Mouse (Mus musculus) frontal cortex, adult (tissue): Measurements from ENCODE around the gene Nr5a2.
A peak's percentile ranks its signal among the peaks of the same experiment; 100 is the strongest.

Experiments used
- ATAC-seq: cut with Nextera tagmentation; 2 replicates; pipeline ENCODE4 v1.9.2; 2017; ENCODE audit warnings: mild to moderate bottlenecking, moderate library complexity, mixed read lengths; ENCODE audit not compliant: low TSS enrichment

The Nr5a2 gene

DNA sequence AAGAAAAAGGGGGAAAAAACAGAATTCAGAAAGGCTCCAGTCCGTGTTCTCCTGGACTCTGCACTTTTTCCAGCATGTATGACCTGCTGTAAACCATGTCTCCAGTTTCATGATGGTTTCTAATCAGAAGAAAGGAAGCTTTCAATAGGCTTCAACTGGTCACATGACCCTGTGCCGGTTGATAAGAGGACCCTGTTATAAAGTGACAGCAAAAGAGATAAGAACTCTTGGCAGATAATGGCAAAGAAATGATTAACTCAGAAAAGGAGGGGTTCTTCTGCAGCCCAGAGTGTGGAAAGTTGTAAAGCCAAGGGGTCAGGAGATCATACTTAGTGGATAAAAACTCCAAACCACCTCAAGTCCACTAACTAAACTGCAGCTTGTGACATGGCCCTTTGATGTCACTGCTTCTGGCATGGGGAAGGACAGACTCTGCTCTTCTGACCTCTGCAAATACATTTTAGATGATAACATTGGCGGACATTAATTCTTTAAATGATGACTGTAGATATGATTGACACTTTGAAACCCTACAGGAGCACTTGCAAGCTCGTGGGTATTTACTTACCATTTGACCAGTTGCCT lies at the start of gene Nr5a2:
Gene Nr5a2, minus strand, starts transcription at position 21 of the 585 bp plus-strand sequence.
- no peak for ATAC-seq

DNA sequence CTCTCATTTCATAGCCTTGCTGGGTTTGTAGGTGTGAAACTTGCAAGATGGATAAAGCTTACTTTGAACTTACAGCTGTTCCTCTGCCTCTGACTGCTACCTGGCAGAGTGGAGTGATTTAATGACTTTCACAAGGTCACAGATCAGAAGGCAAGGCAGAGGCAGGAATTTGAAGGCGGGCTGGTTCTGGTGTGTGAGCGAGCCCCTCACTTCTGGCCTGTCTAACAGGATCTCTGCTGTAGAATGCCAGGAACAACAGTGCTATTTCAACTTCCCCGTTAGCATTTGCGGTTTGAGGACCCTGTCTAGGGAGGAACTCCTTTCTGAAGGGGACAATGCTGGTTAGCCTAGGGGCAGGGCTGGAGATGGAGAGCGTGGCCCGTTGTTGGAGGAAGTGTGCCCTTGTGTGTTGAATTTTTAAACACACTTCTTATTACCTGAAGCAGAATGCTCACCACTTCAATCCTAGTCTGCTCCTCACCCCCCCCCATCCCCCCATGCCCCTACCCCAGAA lies 48.5 kb upstream of the Nr5a2 start:
- ATAC-seq = no peak

DNA sequence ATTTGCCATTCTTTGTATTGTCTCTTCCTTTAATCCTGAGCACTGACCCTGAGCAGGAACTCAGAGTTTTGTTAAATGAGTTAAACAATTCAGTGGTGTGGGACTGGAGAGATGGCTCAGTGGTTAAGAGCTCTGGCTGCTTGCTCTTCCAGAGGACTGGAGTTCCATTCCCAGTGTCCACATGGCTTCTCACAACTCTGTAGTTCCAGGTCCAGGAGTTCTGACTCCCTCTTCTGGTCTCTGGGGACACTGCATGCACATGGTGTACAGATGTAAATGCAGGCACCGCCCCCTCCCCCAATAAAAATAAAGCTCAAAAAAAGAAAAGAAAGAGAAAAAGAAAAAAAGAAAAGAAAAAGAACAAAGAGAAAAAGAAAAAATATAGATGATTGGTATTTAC lies 43.6 kb upstream of the Nr5a2 start:
- ATAC-seq = no peak

DNA sequence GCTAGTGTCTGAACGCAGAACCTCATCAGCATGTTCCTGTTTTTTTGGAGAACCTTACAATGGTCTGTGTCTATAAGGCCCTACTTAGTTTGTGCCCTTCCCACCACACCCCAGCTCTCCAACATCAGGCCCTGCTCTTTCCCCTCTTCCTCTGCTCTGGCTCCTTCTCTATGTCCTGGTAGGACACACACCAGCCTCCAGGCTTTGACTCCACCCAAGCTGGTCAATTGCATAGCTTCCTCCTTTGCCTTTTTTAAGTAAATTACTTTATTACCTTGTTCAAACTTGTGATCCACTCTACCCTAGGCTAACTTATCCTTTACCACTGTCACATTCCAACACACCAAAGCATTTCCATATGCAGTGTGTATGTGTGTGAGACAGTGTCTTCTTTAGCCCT lies 42.9 kb upstream of the Nr5a2 start:
- ATAC-seq = no peak

DNA sequence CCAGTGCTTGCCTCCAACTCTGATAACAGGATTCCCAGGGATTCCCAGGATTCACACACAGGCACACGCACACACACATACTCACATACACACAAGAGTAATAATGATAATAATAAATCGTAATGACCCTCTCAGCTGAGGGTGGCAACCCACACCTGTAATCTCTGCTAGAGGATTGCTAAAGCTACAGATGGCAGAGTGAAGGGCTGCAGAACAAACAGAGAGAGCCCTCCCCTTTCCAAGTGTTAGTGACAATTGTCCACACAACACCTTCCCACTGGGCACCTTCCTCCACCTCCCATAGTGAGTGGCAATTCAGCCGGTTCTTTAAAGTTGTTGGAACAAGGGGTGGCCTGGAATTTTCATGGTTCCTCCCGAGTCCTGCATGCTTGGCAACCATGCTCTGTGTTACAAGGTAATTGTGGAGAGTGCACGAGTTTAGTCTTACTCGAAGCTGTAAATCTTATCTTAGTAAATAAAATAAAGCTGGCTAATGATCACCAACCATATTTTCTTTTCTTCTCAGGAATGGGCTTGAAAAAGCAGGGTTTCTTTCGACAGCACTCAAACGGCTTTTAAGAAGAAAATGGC lies 31.6 kb upstream of the Nr5a2 start:
- no peak for ATAC-seq

DNA sequence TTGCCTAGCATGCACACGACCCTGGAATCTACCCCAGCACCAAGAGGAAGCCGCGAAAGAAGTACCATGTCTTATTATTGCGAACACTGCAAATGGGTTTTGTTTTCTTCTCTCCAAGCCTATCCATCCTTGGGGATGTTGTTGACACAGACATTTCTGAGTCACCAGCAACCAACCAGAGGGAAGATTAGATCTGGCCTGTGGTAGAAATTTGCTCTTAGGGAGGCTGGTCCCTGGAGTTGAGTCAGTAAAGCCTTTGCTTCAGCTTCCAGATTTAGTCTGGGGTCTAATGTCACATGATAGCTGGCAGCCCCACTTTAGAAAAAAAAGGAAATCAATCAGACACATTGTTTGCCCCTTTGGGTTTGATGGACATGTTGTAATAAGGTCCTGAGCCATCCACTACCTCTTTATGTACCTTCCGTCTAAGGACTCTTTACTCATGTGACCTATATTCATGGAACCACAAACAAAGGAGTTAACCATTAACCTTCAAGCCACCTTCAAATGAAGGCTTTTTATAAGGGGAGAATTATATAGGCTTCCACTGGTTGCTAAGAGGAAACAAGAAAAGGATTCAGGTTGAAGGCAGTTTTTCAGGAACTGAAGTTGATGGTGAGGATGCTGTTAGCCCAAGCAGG lies 20.1 kb upstream of the Nr5a2 start:
- ATAC-seq = no peak

DNA sequence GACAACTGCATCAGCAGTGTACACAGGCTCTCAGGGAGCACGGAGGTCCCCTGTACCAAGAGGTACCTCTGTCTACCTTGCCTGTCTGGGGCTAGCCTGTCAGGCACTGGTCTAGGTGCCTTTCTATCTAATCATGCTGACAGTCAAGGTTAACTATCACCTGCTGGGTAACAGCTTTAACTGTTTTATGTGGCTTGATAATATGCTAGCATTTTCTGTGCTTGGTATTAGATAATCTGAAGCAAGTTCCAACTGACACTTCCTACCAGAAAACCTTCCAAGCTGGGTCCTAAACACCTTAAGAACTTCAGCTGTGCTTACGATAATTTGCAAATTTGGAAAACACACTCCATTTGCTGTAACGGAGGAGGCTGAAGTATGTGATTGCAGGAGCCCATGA lies 17.6 kb upstream of the Nr5a2 start:
- no peak for ATAC-seq

DNA sequence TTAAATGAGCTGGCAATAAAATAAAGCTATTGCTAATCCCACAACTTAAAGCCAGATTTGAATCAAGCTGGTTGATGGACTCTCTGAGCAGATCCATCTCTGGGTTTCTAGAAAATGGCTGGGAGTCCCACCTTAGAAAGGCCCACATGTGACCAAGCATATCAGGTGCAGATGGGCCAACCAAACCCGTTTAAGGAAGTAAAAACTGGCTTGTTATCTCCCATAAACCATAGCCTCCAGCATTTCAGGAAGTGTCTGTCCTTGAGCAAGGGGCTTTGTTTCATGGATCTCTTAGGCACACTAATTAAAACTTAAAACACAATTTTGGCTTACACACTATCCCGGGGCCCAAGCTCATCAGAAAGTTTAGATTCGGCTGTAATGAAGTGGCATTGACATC lies 13.8 kb upstream of the Nr5a2 start:
- ATAC-seq = no peak

DNA sequence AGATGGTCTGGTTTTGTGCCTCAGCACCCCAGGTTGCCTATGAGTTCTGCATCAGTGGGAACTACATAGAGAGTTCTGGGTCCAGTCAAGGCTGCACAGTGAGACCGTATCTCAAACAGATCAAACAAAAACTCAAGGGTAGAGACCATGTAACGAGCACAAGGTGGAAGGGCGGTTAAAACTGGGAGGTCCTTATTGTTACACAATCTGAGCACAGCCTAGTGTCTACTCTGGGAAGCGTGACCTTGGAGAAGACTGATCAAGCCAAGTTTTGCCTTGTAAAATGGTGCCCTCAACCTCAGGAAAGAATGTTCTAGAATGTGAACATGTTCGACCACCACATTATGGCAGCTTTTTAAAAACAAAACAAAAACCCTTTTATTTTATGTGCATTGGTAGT lies 12.8 kb upstream of the Nr5a2 start:
- no peak for ATAC-seq

DNA sequence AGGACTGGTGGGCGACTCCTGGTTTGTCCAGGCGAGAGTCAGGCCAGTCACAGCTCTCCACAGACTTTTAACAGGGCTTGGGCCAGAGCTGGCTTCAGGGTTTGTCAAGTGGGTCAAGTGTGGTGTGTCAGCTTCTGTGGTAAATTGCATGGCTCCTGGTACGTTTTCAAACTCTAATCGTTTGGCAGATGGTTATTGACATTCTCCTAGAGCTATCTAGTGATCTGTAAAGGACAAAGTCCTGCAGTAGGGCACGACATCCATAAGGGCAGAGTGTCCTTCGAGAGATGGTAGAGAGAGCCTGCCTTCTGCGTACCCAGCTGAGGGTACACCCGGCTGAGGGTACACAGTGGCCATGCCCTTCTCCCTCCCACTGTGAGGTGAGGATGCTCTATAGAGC lies 10.7 kb upstream of the Nr5a2 start:
- no peak for ATAC-seq

DNA sequence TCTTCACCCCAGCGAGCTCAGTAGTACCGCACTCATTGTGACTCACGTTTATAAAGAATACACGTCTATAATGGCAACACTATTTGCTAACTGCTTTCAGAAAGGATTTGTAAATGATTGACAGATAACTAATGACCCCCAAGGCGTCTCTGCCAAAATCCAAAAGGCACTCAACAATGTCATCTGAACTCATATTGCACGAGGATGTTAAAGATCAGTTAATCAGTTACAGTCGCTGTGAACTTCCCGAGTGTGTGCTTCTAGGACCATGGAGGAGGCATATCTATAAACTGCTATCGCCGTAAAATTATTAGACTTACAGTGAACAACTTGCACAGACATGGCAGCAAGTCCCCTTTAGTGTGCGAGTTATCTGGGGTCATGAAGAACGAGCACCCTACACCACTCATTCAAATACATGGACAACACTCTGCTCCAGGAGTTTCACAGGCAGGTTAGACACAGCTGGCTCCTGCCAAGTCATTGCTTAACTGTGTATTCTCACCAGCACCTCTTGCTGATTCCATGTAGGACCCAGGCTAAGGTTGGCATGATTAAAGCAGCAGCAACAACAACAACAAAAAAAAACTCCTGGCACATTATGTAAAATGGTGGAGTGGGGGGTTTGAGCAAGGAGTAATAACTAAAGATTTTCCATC lies 6.6 kb upstream of the Nr5a2 start:
- no peak for ATAC-seq

DNA sequence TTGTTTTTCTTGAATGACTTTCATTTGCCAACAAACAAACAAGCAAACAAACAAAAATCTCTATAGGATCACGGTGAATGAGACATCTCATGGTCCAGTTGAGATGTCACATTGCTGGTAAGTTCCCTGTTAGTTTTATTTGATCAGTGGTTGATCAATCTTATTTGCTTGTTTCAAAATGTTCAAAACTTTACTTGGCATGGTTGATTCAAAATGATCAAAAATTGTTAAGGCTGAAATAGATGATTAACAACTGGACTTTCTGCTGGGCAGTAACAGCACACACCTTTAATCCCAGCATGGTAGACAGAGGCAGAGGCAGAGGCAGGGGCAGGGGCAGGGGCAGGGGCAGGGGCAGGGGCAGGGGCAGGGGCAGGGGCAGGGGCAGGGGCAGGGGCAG lies 757 bp downstream of the Nr5a2 start:
- no peak for ATAC-seq

DNA sequence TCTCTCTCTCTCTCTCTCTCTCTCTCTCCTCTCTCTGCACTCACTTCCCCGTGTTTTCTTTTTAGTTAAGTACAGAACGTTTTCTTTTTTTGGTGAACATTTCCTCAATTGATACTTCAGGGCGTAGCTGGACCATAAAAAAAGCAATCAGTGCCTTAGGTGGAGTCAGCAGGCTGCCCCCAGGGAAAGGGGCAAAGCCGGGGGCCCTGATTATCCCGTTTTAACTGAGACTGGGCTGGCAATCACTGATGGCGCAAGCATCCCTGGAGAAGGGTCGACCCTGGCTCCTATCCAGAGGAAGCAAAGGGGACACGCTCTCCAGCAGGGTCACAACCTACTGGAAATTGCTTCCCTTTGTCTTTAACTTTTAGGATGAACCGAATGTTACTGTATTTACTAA lies 1.6 kb downstream of the Nr5a2 start:
- ATAC-seq = no peak

DNA sequence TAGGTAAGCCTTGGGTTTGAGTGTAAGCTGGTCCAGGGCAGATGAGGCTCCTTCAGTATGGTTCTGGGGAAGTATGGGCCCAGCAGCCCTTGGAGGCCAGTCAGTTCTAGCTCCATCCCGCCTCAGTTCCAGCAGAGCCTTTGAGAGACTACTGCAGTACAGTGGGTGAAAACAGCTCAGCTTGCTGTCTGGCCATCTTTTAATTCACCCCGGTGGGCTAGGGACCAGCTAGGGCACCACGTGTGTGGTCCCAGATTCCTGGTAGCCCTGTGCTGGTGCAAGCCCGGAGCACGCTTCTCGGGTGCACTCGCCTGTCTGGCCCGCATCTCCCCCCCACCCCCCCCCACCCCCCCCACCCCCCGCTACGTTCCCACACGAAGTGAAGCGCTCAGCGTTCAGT lies 2.1 kb downstream of the Nr5a2 start:
- no peak for ATAC-seq

DNA sequence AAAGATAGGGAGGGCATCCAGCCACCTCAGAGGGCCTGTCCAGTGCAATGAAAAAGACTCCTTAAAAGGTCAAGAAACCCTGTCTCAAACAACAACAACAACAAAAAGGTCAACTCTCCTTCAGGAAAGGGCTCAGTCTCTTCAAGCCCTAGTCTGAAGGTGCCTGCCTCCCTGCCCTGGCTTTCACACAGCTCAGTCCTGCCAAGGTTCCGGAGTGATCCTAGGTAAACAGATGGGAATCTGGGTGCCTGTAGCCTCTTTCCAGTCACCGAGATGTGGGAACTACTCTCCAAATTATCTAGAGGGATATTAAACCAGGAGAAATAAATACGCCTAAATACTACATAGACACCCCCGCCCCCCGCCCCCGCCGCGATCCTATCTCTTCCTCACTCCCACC lies 2.6 kb downstream of the Nr5a2 start:
- ATAC-seq = no peak

DNA sequence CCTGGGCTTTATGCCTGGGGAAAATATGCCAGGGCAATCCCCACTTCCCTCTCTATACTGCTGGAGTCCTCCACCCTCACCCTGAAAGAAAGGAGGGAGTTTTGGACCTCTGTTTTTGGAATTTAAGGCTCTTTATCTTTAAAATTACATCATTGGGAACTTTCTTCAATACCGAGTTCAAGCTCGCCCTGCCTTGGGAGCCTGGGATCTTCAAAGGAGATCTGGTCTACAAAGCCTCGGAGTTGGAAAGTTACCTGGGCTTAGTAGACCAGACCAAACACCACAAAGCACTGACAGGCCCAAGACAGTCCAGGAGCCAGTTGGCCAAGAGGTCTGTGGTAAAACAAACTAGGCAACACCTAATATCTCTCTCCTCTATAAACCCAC lies 6.1 kb downstream of the Nr5a2 start:
- no peak for ATAC-seq

DNA sequence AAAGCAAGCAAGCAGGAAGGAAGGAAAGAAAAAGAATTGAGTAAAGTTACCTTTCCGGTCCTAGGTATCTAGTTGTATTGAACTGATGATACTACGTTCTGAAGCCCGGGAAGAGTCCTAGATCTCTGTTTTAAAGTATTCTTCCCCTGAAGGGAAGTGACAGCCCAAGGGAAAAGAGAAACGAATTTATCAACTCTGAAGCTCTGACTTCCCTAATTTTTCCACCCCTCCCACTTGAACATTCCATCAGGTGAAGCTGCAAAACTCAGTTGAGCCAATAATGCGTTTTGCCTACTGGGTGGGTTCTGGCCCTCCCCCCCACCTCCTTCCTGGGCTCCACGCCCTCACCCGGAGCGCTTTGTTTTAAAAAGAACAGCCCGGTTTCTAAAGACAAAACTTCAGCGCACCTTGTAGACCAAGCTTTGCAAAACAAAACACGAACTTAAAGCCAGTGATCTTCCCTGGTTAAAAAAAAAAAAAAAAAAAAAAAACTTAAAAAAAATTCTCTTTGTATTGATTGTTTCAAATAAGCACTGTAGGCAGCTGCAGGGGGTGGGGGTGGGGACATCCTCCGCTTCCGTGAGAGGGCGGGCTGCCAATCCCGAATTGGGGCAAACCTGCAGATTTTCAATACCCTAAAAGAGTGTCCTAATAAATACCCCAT lies 6.7 kb downstream of the Nr5a2 start:
- no peak for ATAC-seq

DNA sequence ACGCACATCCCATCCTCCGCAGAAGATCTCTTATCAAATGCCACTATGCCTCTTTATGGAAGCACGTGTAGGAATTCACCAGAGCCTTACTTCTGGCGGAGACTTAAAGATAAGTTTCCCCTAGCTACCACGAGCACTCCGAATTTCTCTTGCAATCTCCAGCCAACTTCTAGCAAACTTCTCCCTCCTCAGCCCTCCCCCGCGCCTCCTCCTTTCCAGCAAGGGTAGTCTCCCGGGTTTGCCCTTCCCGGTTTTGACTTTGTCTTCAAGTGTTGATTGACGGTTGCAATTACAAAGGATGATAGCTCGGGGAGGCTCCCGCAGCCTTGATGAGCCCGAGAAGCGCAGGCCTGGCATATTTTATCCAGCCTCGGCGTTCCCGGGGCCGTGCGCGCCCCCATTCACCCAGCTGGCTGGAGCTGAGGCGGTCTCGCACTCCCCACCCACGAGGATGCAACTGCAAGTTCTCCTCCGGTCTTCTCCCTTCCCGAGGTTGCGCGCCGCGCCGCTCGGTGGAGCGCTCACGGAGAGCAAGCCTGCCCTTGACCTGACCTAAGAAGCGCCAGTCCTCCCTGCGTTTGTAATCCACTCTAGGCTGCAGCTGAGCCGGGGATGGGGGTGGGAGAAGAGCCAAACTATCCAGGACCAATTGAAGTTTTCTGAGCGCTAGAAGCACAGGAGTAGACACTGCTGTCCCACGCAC lies 7.5 kb downstream of the Nr5a2 start:
- ATAC-seq = peak; percentile 34; the same call in 1 of the 2 replicates

DNA sequence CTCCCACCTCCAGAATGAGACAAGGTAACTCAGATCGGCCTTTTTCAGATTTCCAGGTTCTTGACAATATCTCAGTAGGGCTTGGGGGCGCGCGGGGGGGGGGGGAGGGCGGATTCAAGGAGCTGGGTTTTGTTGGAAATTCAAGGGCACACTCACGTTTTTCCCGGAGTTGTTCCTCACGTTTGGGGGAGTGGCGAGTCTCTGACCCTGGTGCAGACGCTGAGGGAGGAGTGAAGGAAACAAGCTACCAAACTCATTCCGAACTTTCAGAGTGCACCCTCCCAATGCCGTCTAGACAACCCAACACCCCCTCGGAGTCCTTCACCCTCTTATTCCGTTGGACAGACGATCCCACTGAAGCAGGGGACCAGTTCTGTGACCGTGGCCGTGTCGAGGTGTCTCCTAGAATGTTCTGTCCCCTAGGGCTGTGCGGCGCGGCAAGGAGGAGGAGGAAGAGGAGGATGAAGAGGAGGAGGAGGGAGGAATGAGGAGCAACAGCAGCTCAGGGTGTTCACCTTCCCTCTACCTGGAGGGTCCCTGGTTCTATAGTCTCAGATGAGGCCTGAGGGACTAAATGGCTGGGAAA lies 8.2 kb downstream of the Nr5a2 start:
- no peak for ATAC-seq

DNA sequence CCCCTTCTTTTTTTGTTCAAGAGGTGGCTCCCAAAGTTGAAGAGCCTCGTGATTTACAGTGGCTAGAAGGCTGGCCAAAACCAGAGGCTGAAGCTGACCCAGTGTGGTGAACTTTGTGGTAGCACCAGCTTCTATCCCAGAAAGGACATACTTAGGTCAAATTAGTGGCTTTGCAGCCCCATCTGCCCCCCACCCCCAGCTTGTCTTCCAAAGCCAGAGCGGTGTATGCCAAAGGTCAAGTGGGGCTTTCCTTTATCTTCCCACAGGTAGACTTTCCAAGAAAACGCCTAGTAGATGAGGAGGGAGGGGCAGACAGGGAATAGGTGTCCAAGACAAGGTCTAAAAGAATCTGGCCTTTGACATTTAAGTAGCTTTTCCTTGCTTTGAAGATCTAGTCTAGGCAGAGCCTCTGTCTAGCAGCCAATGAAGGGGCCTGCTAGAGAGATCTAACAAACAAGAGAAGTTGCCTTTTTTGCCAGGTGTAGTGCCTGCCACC lies 9.0 kb downstream of the Nr5a2 start:
- ATAC-seq = no peak

DNA sequence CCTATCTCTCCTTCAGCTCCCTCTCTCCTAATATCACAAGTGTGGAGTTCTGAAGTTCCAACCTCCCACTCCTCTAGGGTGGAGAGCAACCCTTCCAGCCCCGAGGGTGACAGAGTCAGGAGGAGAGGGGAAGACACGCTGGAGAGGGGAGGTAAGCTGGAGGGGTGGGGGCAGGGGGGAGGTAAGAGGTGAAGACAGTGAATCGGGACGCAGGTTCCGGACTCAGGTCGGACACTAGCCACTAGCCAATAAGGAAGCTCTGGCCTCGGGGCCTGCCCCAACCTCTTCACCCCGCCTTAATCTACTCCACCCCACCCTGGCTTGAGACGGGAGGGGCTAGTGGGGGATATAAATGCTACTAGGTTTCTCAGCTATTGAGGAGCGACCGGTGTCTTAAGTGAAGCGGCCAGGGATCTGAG lies 10.9 kb downstream of the Nr5a2 start:
- ATAC-seq = no peak
